ENCODE assay signal across 9 mouse cellular contexts in genomic region chr7:3646188-3646587, GRCm38 (mm10). TPM values are rescaled to one million over a fixed set of nuclear protein-coding genes. Genes with fewer than 3 reads are reported as not detected.
DNase-seq lines count a peak whose midpoint lies in the region; ATAC-seq and TF ChIP-seq lines count a peak whose summit lies in the region.
"Had no signal": no experiment of that assay in that cellular context is flagged by ENCODE, and none has a peak within 500 bp of the region (broad histone marks: within the 10 kb centered on the region; RNA-seq: fewer than 3 reads in every experiment).

No protein-coding gene starts in this region.

- H3K36me3 ChIP-seq in kidney, adult 2 months (ENCODE audit: control insufficient read depth, insufficient read depth, low read length), result peaks cover 2% of the 10 kb centered on the region; the same call in 1 of the 2 replicates
- peaks cover 4 to 37% of the 10 kb centered on the region in 2 experiments for H3K36me3 ChIP-seq in MEL (ENCODE audit: control insufficient read depth in 1 of 2, insufficient read depth in 2 of 2, low read length in 2 of 2)
- peaks cover 56% of the 10 kb centered on the region for H3K36me3 ChIP-seq in hindbrain, embryonic 10.5 days
- peaks cover 9% of the 10 kb centered on the region for H3K36me3 ChIP-seq in midbrain, embryonic 11.5 days (ENCODE audit: control insufficient read depth, insufficient read depth, low read length)

- no peak for TF ChIP-seq EP300 in MEL (IDR thresholded peaks at IDR 0.05; ENCODE audit: low read depth in 1 of 2, low read length in 2 of 2)

- DNase-seq in kidney, adult 2 months, result no peak
- no peak for DNase-seq in kidney, adult 11 months
- peak; percentile 59 for DNase-seq in MEL (ENCODE audit: low read depth, low spot score)
- DNase-seq in hindbrain, embryonic 10.5 days (ENCODE audit: low spot score), result no peak
- DNase-seq in midbrain, embryonic 11.5 days (ENCODE audit: low spot score, missing footprints), result no peak
- no peak for DNase-seq in frontal cortex, postnatal 14 days (ENCODE audit: low spot score in 2 of 2)
- DNase-seq in urinary bladder, postnatal 14 days (ENCODE audit: low spot score), result no peak
- DNase-seq in spleen, postnatal 10 days (ENCODE audit: low spot score in 2 of 2), result no peak
- DNase-seq: lung, postnatal 10 days had no signal

- peak overlapping the region; percentile 91 for H3K4me2 ChIP-seq in midbrain, embryonic 11.5 days

- no peak overlapping the region for H3K27ac ChIP-seq in kidney, adult 2 months (ENCODE audit: insufficient read depth, low read depth, low read length)
- H3K27ac ChIP-seq in MEL (ENCODE audit: control insufficient read depth, low read depth, low read length), result peak overlapping the region; percentile 100
- H3K27ac ChIP-seq in hindbrain, embryonic 10.5 days, result peak overlapping the region; percentile 98
- no peak overlapping the region for H3K27ac ChIP-seq in midbrain, embryonic 11.5 days (ENCODE audit: low read depth, low read length)

- H3K4me1 ChIP-seq in kidney, adult 2 months (ENCODE audit: control insufficient read depth, insufficient read depth, low read length), result peaks cover 14% of the 10 kb centered on the region
- H3K4me1 ChIP-seq in MEL (ENCODE audit: control insufficient read depth in 1 of 2, insufficient read depth in 2 of 2, low read length in 2 of 2), result peaks cover 3 to 36% of the 10 kb centered on the region in 2 experiments
- peaks cover 36% of the 10 kb centered on the region for H3K4me1 ChIP-seq in hindbrain, embryonic 10.5 days (replicated peaks)
- peaks cover 26% of the 10 kb centered on the region for H3K4me1 ChIP-seq in midbrain, embryonic 11.5 days (ENCODE audit: control insufficient read depth, insufficient read depth, low read length)

- no peak for TF ChIP-seq RAD21 in MEL (IDR thresholded peaks at IDR 0.05; ENCODE audit: low read depth, low read length)

- no peak for ATAC-seq in midbrain, embryonic 11.5 days (ENCODE audit: low FRiP score)

- no peak for TF ChIP-seq POLR2A in kidney, adult 2 months (IDR thresholded peaks at IDR 0.05; ENCODE audit: low read depth, low read length)
- no peak for TF ChIP-seq POLR2A in MEL (IDR thresholded peaks at IDR 0.05; ENCODE audit: control insufficient read depth in 1 of 2, insufficient read depth in 1 of 2, low read depth in 1 of 2, low read length in 2 of 2, poor library complexity in 1 of 2)

- H3K27me3 ChIP-seq in kidney, adult 2 months (replicated peaks; ENCODE audit: control insufficient read depth, insufficient read depth, low read length), result no peaks in the 10 kb centered on the region
- H3K27me3 ChIP-seq in MEL (ENCODE audit: control insufficient read depth in 1 of 2, insufficient read depth in 2 of 2, low read length in 2 of 2), result no peaks in the 10 kb centered on the region
- no peaks in the 10 kb centered on the region for H3K27me3 ChIP-seq in hindbrain, embryonic 10.5 days (ENCODE audit: insufficient read depth, poor library complexity, severe bottlenecking)
- H3K27me3 ChIP-seq in midbrain, embryonic 11.5 days (ENCODE audit: control insufficient read depth, insufficient read depth, low read length), result no peaks in the 10 kb centered on the region

- H3K9ac ChIP-seq in MEL (ENCODE audit: control insufficient read depth, low read depth, low read length, poor library complexity, severe bottlenecking), result peak overlapping the region; percentile 93
- peak overlapping the region; percentile 99 for H3K9ac ChIP-seq in midbrain, embryonic 11.5 days (ENCODE audit: low read length)

- no peaks in the 10 kb centered on the region for H3K9me3 ChIP-seq in MEL (replicated peaks; ENCODE audit: insufficient read depth, low read length)
- 0 out of 2 replicates have a peak, but pooled peaks cover 3% of the 10 kb centered on the region for H3K9me3 ChIP-seq in hindbrain, embryonic 10.5 days
- H3K9me3 ChIP-seq in midbrain, embryonic 11.5 days (ENCODE audit: control insufficient read depth, low read length), result no peaks in the 10 kb centered on the region

- no peak for TF ChIP-seq CTCF in kidney, adult 2 months (conservative IDR thresholded peaks at IDR 0.05; ENCODE audit: insufficient read depth, insufficient read length, low read depth, low read length)
- TF ChIP-seq CTCF in MEL (IDR thresholded peaks at IDR 0.05 in 2 of 3, conservative IDR thresholded peaks at IDR 0.05 in 1 of 3; ENCODE audit: control insufficient read depth in 1 of 3, insufficient read depth in 1 of 3, low read depth in 2 of 3, low read length in 3 of 3, poor library complexity in 1 of 3, severe bottlenecking in 1 of 3), result no peak

- H3K4me3 ChIP-seq in kidney, adult 2 months (ENCODE audit: insufficient read depth, low read depth, low read length), result peak overlapping the region; percentile 99
- peak overlapping the region; percentile 79 to 89 for H3K4me3 ChIP-seq in MEL (ENCODE audit: control insufficient read depth in 1 of 2, insufficient read depth in 1 of 2, low read depth in 2 of 2, low read length in 2 of 2)
- H3K4me3 ChIP-seq in hindbrain, embryonic 10.5 days, result peak overlapping the region; percentile 100
- peak overlapping the region; percentile 99 for H3K4me3 ChIP-seq in midbrain, embryonic 11.5 days (ENCODE audit: low read depth, low read length)

- WGBS in kidney, adult 2 months, result 4% methylated on average over 9 of the region's 9 CpGs
- WGBS in hindbrain, embryonic 10.5 days, result 40% methylated on average over 9 of the region's 9 CpGs
- 23% methylated on average over 9 of the region's 9 CpGs for WGBS in midbrain, embryonic 11.5 days

- peaks cover 41% of the 10 kb centered on the region for H3K79me2 ChIP-seq in MEL (ENCODE audit: control insufficient read depth, insufficient read depth, low read length, poor library complexity)

TF ChIP-seq in MEL, 35 proteins besides CTCF, POLR2A, EP300 and RAD21:
- TF ChIP-seq MXI1 (IDR thresholded peaks at IDR 0.05; ENCODE audit: low read depth, low read length) (0 out of 2 replicates have a peak, but pooled peaks have one; percentile 14), BHLHE40 (IDR thresholded peaks at IDR 0.05; ENCODE audit: borderline replicate concordance, low read depth, low read length) (no peak), TAL1 (IDR thresholded peaks at IDR 0.05; ENCODE audit: low read length) (no peak), TBP (IDR thresholded peaks at IDR 0.05; ENCODE audit: low read depth, low read length) (0 out of 2 replicates have a peak, but pooled peaks have one; percentile 15), MAFK (IDR thresholded peaks at IDR 0.05; ENCODE audit: borderline replicate concordance, low read depth, low read length) (no peak)

RNA-seq across cellular contexts. Expression of gene Cnot3, which starts 1.1 kb away (rescaled TPM):
- polyA plus RNA-seq in kidney, adult 2 months (2012; rRNA removed), result 41.9 and 45.0 TPM in 2 replicates
- total RNA-seq in MEL (2012; rRNA removed), result 16.9 and 17.4 TPM in 2 replicates
- 100 to 1,000 TPM in 1 of 2 experiments, 10 to 100 TPM in 1; 86.6 to 118 TPM for polyA plus RNA-seq in MEL (2012; ENCODE audit: insufficient read depth in 1 of 2, insufficient read length in 2 of 2, low read depth in 1 of 2, low replicate concordance in 2 of 2, missing spikeins in 1 of 2)
- 79.6 and 80.4 TPM in 2 replicates for polyA plus RNA-seq in hindbrain, embryonic 10.5 days (2016; fragmentation: Nextera tagmentation; extraction: Ambion mirVana)
- polyA plus RNA-seq in midbrain, embryonic 11.5 days (2014; fragmentation: Nextera tagmentation; extraction: Ambion mirVana), result 53.6 and 63.0 TPM in 2 replicates

RNA-seq across cellular contexts. Expression of gene Prpf31, which starts 16.4 kb away (rescaled TPM):
- 21.3 and 24.1 TPM in 2 replicates for polyA plus RNA-seq in kidney, adult 2 months (2012; rRNA removed)
- 146 and 147 TPM in 2 replicates for total RNA-seq in MEL (2012; rRNA removed)
- polyA plus RNA-seq in MEL (2012; ENCODE audit: insufficient read depth in 1 of 2, insufficient read length in 2 of 2, low read depth in 1 of 2, low replicate concordance in 2 of 2, missing spikeins in 1 of 2), result 100 to 1,000 TPM; 187 to 334 TPM
- 148 and 168 TPM in 2 replicates for polyA plus RNA-seq in hindbrain, embryonic 10.5 days (2016; fragmentation: Nextera tagmentation; extraction: Ambion mirVana)
- polyA plus RNA-seq in midbrain, embryonic 11.5 days (2014; fragmentation: Nextera tagmentation; extraction: Ambion mirVana), result 140 and 148 TPM in 2 replicates

RNA-seq across cellular contexts. Expression of gene Tfpt, which starts 16.5 kb away (rescaled TPM):
- 7.6 and 9.9 TPM in 2 replicates for polyA plus RNA-seq in kidney, adult 2 months (2012; rRNA removed)
- 35.2 and 42.4 TPM in 2 replicates for total RNA-seq in MEL (2012; rRNA removed)
- polyA plus RNA-seq in MEL (2012; ENCODE audit: insufficient read depth in 1 of 2, insufficient read length in 2 of 2, low read depth in 1 of 2, low replicate concordance in 2 of 2, missing spikeins in 1 of 2), result 10 to 100 TPM in 1 of 2 experiments, not detected in 1; 50.0 TPM
- 31.7 and 41.3 TPM in 2 replicates for polyA plus RNA-seq in hindbrain, embryonic 10.5 days (2016; fragmentation: Nextera tagmentation; extraction: Ambion mirVana)
- polyA plus RNA-seq in midbrain, embryonic 11.5 days (2014; fragmentation: Nextera tagmentation; extraction: Ambion mirVana), result 29.9 and 31.0 TPM in 2 replicates

RNA-seq across cellular contexts. Expression of gene Leng1, which starts 19.5 kb away (rescaled TPM):
- polyA plus RNA-seq in kidney, adult 2 months (2012; rRNA removed), result 5.5 and 6.8 TPM in 2 replicates
- total RNA-seq in MEL (2012; rRNA removed), result 8.3 and 11.0 TPM in 2 replicates
- 10 to 100 TPM in 1 of 2 experiments, not detected in 1; 11.3 TPM for polyA plus RNA-seq in MEL (2012; ENCODE audit: insufficient read depth in 1 of 2, insufficient read length in 2 of 2, low read depth in 1 of 2, low replicate concordance in 2 of 2, missing spikeins in 1 of 2)
- polyA plus RNA-seq in hindbrain, embryonic 10.5 days (2016; fragmentation: Nextera tagmentation; extraction: Ambion mirVana), result 19.4 and 23.0 TPM in 2 replicates
- polyA plus RNA-seq in midbrain, embryonic 11.5 days (2014; fragmentation: Nextera tagmentation; extraction: Ambion mirVana), result 16.4 and 16.9 TPM in 2 replicates

RNA-seq across cellular contexts. Expression of gene Ndufa3, which starts 29.0 kb away (rescaled TPM):
- 722 and 885 TPM in 2 replicates for polyA plus RNA-seq in kidney, adult 2 months (2012; rRNA removed)
- total RNA-seq in MEL (2012; rRNA removed), result 177 and 180 TPM in 2 replicates
- polyA plus RNA-seq in MEL (2012; ENCODE audit: insufficient read depth in 1 of 2, insufficient read length in 2 of 2, low read depth in 1 of 2, low replicate concordance in 2 of 2, missing spikeins in 1 of 2), result 100 to 1,000 TPM in 1 of 2 experiments, not detected in 1; 246 TPM
- 423 and 441 TPM in 2 replicates for polyA plus RNA-seq in hindbrain, embryonic 10.5 days (2016; fragmentation: Nextera tagmentation; extraction: Ambion mirVana)
- 299 and 373 TPM in 2 replicates for polyA plus RNA-seq in midbrain, embryonic 11.5 days (2014; fragmentation: Nextera tagmentation; extraction: Ambion mirVana)

Comparison
In these comparisons a context has a peak if more than half of its experiments do, and no peak if none do; other contexts are left out.
1. H3K27ac ChIP-seq: peak in MEL (single experiment) and hindbrain, embryonic 10.5 days (single experiment); none in kidney, adult 2 months (single experiment) and midbrain, embryonic 11.5 days (single experiment).
2. Peak in every context shown above with its lines, with median percentiles within 50 percentile points of each other: H3K4me3 ChIP-seq.